Mouse (Mus musculus): ENCODE measurements around the gene Sept4.

DNA sequence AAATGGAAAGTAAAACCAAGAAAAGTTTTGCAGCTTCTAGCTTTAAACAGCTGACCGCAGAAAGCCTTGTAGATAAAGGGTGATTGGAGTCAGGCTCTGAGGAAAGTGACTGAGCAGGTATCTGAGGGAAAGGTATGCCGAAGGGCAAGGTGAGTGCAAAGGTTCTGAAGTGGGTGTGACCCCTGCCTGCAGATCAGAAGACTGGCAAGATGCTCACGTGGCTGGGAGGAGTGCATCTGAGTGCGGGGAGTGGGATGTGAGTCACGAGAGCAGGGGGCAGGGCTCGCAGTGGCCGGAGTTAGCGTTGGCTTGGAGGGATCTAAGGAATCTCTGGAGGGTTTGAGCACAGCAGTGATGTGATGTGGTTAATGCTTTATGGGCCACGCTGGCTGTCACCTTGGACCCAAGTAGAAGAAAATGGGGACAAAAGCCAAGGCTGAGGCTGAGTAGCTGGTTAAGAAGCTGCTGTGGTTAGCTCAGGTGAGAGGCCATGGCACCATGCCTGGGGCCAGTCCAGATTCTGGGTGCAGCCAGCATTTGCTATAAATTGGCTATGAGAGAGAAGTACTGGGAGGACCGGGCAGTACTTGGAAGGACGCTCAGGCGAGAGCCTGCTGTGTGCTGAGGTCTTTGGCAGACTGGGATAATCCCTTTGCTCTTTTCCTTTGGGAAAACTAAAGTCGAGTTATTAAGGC, 30.8 kb downstream of the Sept4 start:
- TF ChIP-seq CTCF (conservative IDR thresholded peaks at IDR 0.05; ENCODE audit: low read length) (no peak), NANOG (IDR thresholded peaks at IDR 0.05; ENCODE audit: borderline replicate concordance, low read length) (no peak), POU5F1 (IDR thresholded peaks at IDR 0.05; ENCODE audit: borderline replicate concordance, low read length) (no peak)
